Mouse (Mus musculus) embryonic fibroblast, embryonic 13.5 days (primary cell): ENCODE results near the gene Mex3d.

Experiments
- CTCF ChIP-seq: IDR thresholded peaks from 2 replicates; pipeline ENCODE4 v1.5.1; 2011; ENCODE audit warnings: mild to moderate bottlenecking, control low read depth, low read length, moderate library complexity, borderline replicate concordance; ENCODE audit not compliant: insufficient read depth
- POLR2A ChIP-seq: IDR thresholded peaks from 2 replicates; pipeline ENCODE4 v1.6.1; 2011; ENCODE audit warnings: low read depth, mild to moderate bottlenecking, control low read depth, low read length, moderate library complexity

- no peak for TF ChIP-seq CTCF
- no peak for TF ChIP-seq POLR2A
Measured at GRCm38 (mm10) chr10:80435764-80436163, 48.3 kb upstream of the Mex3d start.
